Mouse (Mus musculus): Measurements from ENCODE around the gene Uba3.

The Uba3 gene

GRCm38 (mm10) chr6:97141811-97142210, 63.6 kb downstream of the Uba3 start:
- in situ Hi-C loops (cut with MseI, MboI), result no loop called here

All from mouse trophoblast stem cell (cell line).